Mouse (Mus musculus) urinary bladder, postnatal 10 days (tissue): ENCODE measurements around the gene Ikzf3.

ENCODE experiments used
- DNase-seq: peaks from one replicate; pipeline ENCODE4 v3.0.0; 2022; ENCODE audit warnings: low spot score

Ikzf3 gene

DNA sequence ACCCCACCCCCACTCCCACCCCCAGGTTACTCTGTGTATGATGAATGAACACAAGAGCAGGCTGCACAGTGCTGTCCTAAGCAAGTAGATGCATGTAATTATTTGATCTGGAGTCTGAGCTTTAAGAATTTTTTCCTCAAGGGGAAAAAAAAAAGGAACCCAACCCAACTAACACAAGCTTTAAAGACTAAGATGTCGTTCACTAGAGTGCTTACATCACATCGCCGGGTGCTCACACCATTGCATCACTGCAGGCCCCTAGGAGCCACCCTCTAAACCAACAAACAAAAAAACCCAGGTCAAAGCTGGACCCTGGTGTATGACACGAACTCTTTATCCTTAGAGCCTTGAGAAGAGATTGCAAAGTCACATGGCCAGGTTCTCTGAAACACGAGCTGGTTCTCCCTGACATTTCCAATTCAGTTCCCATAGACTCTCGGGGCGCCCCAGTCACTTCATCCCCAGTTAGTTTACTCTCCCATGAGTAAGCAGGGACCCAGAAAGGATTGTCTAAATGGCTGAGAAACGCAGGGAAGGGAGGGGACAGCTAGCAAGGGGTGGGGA lies 71.8 kb downstream of the Ikzf3 start:
- DNase-seq: no peak

- DNase-seq: no peak
Measured at GRCm38 (mm10) chr11:98472696-98473095, 73.1 kb downstream of the Ikzf3 start.

DNA sequence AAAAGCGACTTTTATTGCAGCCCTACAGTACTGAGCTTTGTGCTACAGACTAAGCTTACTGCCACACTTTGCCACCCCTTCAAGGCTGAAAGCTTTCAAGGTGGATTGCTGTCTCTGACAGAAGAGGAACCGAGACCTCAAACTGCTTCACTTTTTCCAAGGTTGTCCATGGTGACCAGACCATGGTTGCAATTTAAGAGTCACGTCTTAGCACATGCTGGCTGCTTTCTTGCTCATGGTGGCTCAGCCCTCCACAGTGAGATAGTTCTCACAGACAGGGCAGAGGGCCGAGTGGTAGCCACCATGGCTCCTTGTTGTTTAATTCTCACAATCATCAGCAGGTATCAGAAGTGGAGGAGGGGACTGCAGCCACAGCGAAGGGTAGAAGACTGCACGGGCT lies 75.0 kb downstream of the Ikzf3 start:
- no peak for DNase-seq

GRCm38 (mm10) chr11:98469761-98470714 lies 75.8 kb downstream of the Ikzf3 start:
- DNase-seq: no peak

DNA sequence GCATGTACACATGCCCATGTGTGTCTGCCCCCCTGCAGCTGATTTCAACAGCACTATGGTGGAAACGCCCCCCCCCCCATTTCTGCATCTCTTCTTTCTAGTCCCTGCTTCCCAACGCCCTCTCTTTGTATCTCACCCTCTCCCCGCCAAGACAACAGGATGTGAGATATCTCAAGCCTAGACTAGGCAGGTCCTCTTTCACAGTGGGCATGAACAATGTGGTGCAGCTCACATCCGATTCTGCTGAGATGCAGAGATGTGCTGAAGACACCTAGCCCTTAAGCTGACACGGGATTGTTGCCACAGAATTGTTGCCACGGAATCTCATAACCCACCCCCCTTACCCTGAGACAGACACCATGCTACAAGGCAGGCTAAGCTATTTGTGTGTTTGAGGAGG lies 81.3 kb downstream of the Ikzf3 start:
- no peak for DNase-seq

- no peak for DNase-seq
Measured at GRCm38 (mm10) chr11:98463911-98464310, 81.9 kb downstream of the Ikzf3 start.

DNA sequence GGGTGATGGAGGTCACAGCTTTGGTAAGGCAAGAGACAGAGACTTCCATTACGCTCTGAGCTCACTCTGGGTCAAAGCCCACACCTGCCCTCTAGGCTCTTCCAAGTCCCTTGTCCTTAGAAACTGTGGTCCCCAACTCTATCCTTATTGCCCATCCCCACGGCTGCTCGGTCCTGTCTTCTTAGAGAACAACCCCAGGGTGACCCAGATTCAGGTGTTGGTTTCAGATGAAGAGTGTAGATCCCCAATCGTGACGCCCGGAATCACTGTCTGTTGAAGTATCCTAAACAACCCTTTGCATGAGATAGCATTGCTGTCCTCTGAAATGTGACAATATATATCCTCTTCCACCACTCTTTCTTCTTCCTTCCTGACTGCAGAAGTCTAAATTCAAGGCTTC lies 83.6 kb downstream of the Ikzf3 start:
- DNase-seq: no peak

DNA sequence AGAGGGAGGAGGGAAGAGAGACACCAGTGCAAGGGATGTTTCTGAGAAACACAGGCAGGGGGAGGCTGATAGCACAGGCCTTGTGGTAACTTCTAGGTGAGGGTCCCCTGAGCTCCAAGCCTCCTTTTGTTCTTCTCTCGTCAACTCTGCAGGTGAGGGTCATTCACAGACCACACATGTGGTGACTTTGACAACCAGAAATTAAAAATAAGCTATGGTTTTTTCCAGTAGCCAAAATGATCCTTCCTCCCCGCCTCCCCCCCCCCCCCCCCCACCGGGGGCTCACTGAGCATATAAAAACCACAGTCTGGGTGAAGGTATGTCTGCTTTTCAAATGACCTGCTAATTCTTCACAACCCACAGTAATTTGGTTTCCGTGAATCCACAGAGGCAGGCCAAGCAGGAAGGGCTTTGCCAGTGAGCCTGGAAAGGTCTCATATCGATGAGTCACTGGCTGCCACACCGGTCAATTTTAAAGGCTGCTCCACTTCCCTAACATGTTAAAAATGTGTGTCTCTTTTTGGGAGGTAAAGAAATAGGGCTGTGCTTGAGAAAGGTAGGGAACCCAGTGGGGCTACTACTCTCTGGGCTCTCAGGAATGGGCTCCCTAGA lies 84.6 kb downstream of the Ikzf3 start:
- no peak for DNase-seq

- no peak for DNase-seq
Measured at GRCm38 (mm10) chr11:98459860-98460259, 86.0 kb downstream of the Ikzf3 start.

DNA sequence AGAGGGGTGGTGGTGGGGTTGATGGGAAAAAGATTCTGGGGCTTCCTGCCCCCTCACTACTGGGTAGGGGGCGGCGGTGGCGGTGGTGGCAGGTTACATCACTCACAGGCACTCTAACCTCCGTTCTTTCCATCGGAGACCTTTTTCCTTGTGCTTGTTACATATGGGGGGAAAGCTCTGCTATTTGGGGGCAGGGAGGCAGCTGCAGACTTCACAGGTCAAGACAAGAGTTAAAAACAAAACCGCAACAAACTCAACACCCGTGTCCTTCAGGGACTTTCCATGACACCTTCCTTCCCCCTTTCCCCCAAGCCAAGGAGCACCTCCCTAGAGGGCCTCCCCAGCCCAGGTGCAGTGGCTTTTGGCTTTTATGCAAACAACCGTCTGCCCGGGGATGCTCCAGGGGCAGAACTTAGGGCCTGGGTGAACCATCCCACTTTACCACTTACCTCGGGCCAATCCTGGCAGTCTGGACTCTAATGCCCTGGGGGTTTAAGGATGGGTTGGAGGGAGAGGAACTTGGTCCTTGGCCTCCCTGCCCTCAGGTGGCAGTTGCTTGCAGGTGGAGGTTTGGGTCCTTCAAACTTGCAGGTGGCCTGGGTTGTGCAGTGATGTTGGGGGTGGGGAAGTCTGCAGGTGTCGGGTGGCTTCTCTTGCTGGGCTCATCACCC lies 86.6 kb downstream of the Ikzf3 start:
- no peak for DNase-seq

DNA sequence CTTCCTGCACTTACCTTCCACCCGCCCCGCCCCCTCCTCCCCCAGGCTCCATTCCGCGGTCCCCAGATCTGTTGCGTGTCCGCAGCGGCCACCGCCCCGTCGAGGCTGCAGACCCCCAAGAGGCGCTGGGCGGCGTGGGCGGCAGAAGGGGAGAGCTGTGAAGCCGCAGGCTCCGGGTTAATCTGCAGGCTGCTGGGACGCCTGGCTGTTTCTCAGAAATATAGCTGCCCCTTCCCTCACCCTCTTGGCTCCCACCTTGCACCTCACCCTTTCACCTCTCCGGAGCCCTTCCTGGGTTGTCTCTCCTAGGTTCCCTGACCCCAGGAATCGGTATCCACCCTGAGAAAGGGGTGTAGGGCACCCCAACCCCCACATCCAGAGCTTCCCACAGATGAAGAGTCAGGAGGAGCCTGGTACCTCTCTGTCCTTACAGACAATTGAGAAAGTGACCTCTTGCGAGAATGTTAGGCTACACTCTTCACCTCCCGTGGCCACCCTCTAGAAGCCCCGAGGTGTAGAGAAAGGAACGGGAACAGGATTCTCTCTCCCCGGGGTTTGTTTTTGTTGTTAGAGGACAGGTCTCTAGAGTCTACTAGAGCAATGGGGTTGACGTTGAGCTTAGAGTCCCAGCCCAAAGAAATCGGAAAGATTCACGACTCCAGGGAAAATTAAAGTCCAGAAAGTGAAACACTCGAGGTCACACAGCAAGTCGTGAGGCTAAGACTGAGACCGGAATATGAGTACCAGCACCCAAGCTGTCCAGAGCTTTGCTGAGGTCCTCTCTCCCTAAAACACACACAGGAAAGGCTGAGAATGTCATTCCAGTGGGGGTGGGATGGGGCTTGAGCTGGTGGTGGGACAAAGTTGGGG lies 87.5 kb downstream of the Ikzf3 start:
- DNase-seq: no peak

DNA sequence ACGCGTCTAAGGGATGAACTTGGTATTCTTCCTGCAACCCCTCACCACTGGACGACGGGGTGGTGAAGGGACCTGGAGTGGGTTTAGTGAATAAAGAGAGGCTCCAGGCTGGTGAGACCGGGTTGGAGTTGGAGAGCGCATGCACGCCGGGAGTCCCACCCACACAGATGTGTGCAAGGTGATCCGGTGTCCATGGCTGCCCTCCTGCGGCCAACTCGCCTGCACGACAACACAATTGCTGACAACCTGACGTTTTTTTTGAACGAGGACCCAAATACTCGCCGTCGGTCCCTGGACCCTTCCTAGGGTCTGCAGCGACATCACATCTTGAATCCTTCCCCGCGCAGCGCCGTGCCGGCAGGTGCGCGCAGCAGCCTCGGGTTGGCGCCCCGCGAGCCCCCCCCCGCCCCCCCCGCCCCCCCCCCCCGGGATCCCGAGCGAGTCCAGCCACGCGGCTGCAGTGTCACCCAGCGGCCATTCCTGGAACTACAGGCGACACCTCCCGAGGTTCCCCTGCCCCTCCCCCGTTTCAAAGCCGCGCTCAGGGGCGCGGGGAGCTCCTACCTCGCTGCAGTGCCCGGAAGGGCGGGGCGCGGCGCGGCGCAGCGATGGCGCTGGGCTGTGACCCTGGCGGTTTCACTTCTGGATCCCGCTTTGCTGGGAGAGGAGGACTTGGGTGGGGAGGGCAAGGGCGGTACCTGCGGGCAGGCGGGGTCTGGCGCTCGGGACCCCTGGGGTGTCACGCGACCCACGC lies 88.3 kb downstream of the Ikzf3 start:
- peak; percentile 82 for DNase-seq

GRCm38 (mm10) chr11:98456945-98457344 lies 88.9 kb downstream of the Ikzf3 start:
- no peak for DNase-seq

- DNase-seq: no peak
Measured at GRCm38 (mm10) chr11:98456545-98456944, 89.3 kb downstream of the Ikzf3 start.

GRCm38 (mm10) chr11:98455484-98455883 lies 90.3 kb downstream of the Ikzf3 start:
- no peak for DNase-seq

DNA sequence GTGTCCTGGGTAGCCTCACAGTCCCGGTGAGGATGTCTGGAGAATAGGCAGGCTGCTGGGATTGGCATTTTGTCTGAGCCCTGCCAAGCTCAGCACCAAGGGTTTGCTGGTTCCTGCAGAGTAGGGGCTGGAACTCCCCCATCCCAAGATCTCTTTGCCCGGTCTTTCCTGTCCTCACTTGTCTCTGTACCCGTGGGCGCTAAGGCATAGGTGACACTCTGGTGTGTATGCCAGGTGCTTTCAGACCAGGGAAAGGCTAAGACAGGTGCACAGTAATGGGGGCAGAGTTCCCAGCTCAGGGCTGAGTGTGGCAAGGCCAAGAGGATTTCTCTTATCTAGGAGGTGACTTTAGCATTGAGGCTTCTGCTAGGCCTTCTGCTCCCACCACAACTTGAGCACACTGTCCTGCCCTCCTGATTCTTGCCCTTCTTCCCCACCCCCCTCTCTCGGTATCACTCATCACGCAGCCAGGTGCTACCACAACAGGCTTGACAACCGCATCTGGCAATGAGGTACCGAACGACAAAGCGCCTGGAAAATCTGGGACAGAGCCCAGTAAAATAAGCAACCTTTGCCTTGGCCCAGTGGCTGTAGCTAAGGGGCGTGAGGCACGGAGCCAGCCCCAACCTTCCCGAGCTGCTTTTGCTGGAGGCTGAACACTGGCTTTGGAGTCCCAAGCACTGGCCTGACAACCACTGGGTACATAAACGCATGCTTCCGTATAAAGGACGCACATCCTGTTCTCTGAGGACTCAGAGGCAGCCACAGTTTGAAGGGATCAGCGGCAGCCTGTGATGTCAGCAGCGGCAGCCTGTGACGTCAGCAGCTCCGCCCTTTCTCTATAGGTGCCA lies 95.7 kb downstream of the Ikzf3 start:
- DNase-seq: no peak

DNA sequence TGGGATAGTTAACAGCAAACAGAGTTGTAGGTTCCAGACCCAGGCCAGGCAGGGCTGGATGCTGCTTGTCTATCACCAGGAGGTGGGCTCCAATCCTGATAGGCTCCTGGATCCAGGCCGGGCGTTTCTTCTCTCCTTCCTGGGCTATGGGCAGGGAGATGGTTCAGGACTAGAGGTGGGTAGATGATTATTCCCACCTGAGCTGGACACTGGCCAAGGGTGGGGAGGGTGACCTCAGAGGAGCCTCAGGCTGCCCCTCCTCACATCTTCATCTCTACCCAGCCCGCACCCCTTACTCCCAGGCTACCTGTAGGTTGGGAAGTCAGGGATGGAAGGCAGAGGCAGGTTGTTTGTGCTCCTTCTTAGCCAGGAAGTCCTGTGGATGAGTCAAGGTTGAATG lies 96.4 kb downstream of the Ikzf3 start:
- DNase-seq: no peak

- no peak for DNase-seq
Measured at GRCm38 (mm10) chr11:98448191-98448790, 97.5 kb downstream of the Ikzf3 start.

DNA sequence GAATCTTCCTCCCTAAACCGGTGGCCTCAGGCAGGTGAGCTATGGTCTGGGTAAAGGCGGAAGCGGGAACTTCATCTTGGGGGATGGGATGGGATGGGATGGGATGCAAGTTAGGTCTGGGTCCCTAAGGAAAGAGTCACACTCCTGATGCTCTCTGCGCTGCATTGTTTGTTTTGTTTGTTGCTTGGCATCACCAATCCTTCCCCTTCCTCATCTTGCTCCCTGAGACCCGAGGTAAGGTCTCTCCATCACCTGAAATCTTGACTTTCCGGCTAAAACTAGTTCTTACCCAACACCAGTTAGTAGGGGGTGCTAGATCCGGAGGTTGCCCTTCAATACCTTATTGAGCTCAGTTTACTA lies 98.4 kb downstream of the Ikzf3 start:
- DNase-seq: no peak
